Mouse (Mus musculus) liver, embryonic 12.5 days (tissue): ENCODE results near the gene Itgb3. TPM values are rescaled to one million over a fixed set of nuclear protein-coding genes. Genes with fewer than 3 reads are reported as not detected.
"Not testable (repeated sequence)": the region's sequence is repeated elsewhere in the genome, so short reads cannot be mapped to it uniquely, and the experiment has no call there.

Experiments
- ATAC-seq: fragments of 200-750 bp; cut with Nextera tagmentation; 2 replicates; pipeline ENCODE4 v1.8.0; 2017; ENCODE audit warnings: moderate number of reproducible peaks, mild to moderate bottlenecking, moderate library complexity
- H3K27ac ChIP-seq: fragments of 300-500 bp; sonication (generic); 2 replicates; pipeline ENCODE4 v1.5.1; 2016; ENCODE audit warnings: mild to moderate bottlenecking
- H3K27me3 ChIP-seq: fragments of 300-500 bp; sonication (generic); replicated peaks from 2 replicates; pipeline ENCODE4 v1.6.1; 2016; ENCODE audit warnings: mild to moderate bottlenecking, moderate library complexity
- H3K36me3 ChIP-seq: fragments of 300-500 bp; sonication (generic); 2 replicates; pipeline ENCODE4 v1.6.1; 2016; ENCODE audit warnings: mild to moderate bottlenecking, moderate library complexity
- H3K4me1 ChIP-seq: fragments of 300-500 bp; sonication (generic); 2 replicates; pipeline ENCODE4 v1.6.1; 2016
- H3K4me2 ChIP-seq: fragments of 300-500 bp; sonication (generic); 2 replicates; pipeline ENCODE4 v1.6.1; 2016; ENCODE audit warnings: mild to moderate bottlenecking, moderate library complexity
- H3K4me3 ChIP-seq: fragments of 300-500 bp; sonication (generic); 2 replicates; pipeline ENCODE4 v1.5.1; 2016; ENCODE audit warnings: mild to moderate bottlenecking, moderate library complexity
- H3K9ac ChIP-seq: fragments of 300-500 bp; sonication (generic); 2 replicates; pipeline ENCODE4 v1.6.1; 2016; ENCODE audit warnings: mild to moderate bottlenecking, moderate library complexity
- H3K9me3 ChIP-seq: fragments of 300-500 bp; sonication (generic); replicated peaks from 2 replicates; pipeline ENCODE4 v1.6.1; 2016; ENCODE audit warnings: mild to moderate bottlenecking, moderate library complexity
- WGBS: fragments of 180-500 bp; shearing (Covaris S2); methylation state at CpG from one replicate; pipeline ENCODE4 v1.1.7; 2016; ENCODE audit not compliant: insufficient replicate concordance; 5-methylcytosine and 5-hydroxymethylcytosine counted together
- polyA plus RNA-seq: library from polyadenylated mRNA; unstranded; fragments of >200 nt; fragmentation: Nextera tagmentation; extraction: Ambion mirVana; gene quantifications from 2 replicates; pipeline ENCODE4 v1.2.1, GENCODE M21; 2016

Itgb3 gene
- 33.1 and 36.4 TPM in 2 replicates for polyA plus RNA-seq

DNA sequence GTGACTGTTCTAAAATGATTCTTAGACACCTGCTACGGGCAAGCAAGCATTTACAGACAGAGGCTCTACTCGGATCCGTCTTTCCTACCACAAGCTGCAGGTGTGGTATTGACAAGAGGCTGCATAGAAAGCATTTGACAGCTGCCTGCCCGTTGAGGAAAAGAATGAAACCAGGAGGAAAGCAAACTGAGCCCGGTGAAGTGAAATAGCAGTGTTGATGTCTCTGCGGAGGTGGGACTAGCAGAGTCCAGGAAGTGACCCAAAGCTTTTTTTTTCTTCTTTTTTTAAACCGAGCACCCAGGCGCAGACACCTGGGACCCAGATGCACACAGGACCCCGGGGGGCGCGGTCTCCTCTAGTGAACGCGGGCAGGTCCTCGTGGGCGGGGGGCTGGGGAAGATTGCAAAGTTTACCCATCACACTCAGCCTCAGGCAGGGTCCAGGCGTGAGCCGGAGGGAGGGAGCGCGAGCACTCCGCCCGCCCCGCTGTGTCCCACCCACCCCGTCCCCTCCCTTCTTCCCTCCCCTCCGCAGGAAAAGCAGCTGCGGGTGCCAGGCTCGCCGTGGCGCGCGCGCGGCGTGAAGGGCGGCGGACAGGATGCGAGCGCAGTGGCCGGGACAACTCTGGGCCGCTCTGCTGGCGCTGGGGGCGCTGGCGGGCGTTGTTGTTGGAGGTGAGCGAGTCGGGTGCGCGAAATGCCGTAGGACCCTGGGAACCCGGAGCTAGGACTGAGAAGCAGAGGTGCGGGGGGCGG, at the start of gene Itgb3:
Gene Itgb3, plus strand, starts transcription at position 510 of the 755 bp plus-strand sequence.
- Histone ChIP-seq H3K27me3 (peaks cover 82% of the 10 kb centered on the region), H3K4me3 (peak within 1 kb of the TSS; percentile 56), H3K4me1 (peaks cover 29% of the 10 kb centered on the region), H3K36me3 (no peaks in the 10 kb centered on the region), H3K4me2 (peak within 1 kb of the TSS; percentile 79), H3K9me3 (no peaks in the 10 kb centered on the region), H3K27ac (0 out of 2 replicates have a peak within 1 kb of the TSS, but pooled peaks have one; percentile 40), H3K9ac (0 out of 2 replicates have a peak within 1 kb of the TSS, but pooled peaks have one; percentile 13)
- ATAC-seq: peak; percentile 42
- WGBS: under 1% methylated on average over 42 of the region's 51 CpGs

DNA sequence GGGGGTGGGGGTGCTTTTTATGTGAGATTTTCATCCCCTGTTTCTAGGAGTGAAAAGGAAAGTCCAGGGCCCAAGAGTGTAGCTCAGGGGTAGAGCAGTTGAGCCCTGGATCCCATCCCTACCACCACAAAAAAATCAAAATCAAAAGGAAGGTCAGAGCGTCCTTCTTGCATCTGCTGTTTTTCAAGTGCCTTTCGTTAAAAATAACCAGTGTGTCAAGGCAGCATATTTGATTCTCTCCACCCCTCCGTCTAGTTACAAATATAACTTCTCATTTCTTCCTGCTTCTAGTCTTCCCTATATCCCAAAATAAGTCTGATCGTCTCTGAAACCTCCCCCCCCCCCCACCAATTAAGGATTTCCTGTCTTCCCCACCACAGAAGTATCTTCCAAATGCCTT, 49.7 kb upstream of the Itgb3 start:
- ATAC-seq: no peak
- Histone ChIP-seq H3K4me2 (no peak overlapping the region), H3K4me1 (peaks cover 16% of the 10 kb centered on the region), H3K36me3 (no peaks in the 10 kb centered on the region), H3K9me3 (no peaks in the 10 kb centered on the region), H3K9ac (no peak overlapping the region), H3K27me3 (no peaks in the 10 kb centered on the region; the same call in 1 of the 2 replicates), H3K4me3 (no peak overlapping the region), H3K27ac (no peak overlapping the region)
- 49% methylated on average over 4 of the region's 4 CpGs for WGBS

DNA sequence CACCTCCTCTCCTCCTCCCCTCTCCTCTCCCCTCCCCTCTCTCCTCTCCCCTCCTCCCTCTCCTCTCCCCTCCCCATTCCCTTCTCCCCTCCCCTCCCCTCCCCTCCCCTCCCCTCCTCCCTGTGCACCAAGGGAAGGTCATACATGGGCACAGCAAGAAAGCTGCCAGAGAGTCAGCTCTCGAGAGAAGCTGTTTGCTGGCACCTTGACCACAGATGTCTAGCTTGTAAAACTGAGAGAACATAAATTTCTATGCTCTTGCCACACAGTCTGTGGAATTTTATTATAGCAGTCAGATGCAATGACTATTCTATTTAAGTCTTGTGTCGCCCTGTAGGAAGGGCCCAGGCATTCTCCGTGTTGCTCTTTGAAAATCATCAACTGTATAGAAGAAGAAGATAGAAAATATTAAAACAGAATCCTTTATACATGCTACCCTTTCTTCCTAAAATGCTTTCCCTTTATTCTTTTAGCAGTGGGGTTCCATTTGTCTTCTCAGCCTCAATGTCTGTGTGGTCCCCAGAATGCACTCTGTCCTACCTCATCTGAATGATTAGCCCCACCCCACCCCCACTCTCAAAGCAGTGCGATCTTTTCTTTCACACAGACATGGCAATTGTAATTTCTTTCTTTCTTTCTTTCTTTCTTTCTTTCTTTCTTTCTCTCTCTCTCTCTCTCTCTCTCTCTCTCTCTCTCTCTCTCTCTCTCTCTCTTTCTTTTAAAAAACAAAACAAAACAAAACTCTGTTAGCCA, 49.0 kb upstream of the Itgb3 start:
- WGBS: 74% methylated on average over 4 of the region's 4 CpGs
- H3K9ac ChIP-seq: no peak overlapping the region
- no peak overlapping the region for H3K4me3 ChIP-seq
- peaks cover 16% of the 10 kb centered on the region for H3K4me1 ChIP-seq
- no peak overlapping the region for H3K4me2 ChIP-seq
- no peaks in the 10 kb centered on the region for H3K9me3 ChIP-seq
- ATAC-seq: no peak
- H3K36me3 ChIP-seq: no peaks in the 10 kb centered on the region
- no peak overlapping the region for H3K27ac ChIP-seq
- no peaks in the 10 kb centered on the region; the same call in 1 of the 2 replicates for H3K27me3 ChIP-seq

DNA sequence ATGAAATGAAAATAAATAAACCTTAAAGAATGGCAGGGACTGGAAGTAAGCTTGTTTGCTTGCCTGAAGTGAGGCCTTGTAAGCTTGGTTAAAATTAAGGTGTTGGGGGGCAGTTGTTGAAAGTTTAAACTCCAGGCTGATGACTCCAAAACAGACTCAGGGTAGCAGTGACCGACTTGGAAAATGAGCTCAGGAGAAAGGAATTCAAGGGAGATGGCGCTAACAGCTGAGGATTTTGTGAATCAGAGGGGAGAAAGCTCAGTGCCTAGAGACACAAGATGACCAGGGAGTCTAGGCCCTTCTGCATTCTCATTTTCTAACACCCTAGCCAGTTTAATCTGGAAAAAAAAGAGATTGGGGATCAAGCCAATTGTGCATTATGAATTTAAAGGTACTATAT, 46.8 kb upstream of the Itgb3 start:
- Histone ChIP-seq H3K4me1 (peaks cover 12% of the 10 kb centered on the region), H3K4me3 (no peak overlapping the region), H3K27ac (no peak overlapping the region), H3K36me3 (no peaks in the 10 kb centered on the region), H3K9me3 (no peaks in the 10 kb centered on the region), H3K9ac (no peak overlapping the region), H3K27me3 (peaks cover 7% of the 10 kb centered on the region; the same call in 1 of the 2 replicates), H3K4me2 (no peak overlapping the region)
- no peak for ATAC-seq
- 34% methylated on average over 2 of the region's 2 CpGs for WGBS

DNA sequence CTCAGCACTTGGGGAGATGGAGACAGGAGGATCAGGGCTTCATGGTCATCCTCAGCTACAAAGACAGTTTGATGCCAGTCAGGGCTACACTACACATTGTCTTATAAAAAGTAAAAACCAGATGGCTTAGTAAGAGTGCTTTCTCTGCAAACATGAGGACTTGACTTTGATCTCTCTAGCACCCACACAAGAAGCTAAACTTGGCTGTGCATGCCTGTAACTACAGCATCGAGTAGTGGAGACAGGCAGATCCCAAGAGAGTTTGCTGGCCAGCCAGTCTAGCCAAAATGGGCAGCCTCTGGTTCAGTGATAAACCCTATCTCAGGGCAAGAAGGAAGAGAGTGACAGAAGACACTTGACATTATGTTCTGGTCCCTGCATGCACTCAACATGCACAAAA, 44.3 kb upstream of the Itgb3 start:
- WGBS: 55% methylated on average over 1 of the region's 1 CpGs
- ATAC-seq: no peak
- no peaks in the 10 kb centered on the region for H3K4me1 ChIP-seq
- H3K4me2 ChIP-seq: no peak overlapping the region
- peaks cover 7% of the 10 kb centered on the region; the same call in 1 of the 2 replicates for H3K27me3 ChIP-seq
- no peak overlapping the region for H3K4me3 ChIP-seq
- H3K27ac ChIP-seq: no peak overlapping the region
- no peaks in the 10 kb centered on the region for H3K36me3 ChIP-seq
- H3K9me3 ChIP-seq: no peaks in the 10 kb centered on the region
- no peak overlapping the region for H3K9ac ChIP-seq

DNA sequence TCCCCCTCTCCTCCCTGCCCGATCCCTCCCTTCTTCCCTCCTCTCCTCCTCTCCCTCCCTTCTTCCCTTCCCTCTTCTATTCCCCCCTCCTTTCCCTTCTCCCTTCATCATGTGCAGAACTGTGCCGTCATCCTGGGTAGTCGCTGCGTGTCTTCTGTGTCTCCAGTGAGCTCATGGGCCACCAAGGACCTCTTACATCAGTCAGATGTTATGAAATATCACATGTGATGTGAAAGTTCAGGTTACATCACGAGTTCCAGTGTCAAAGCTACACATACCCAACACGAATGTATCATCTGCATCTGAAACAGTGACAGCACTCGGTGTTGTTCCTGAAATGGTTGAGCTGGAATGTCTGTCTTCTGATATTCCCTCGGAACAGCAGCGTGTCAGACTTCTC, 42.6 kb upstream of the Itgb3 start:
- Histone ChIP-seq H3K4me1 (0 out of 2 replicates have a peak, but pooled peaks cover 5% of the 10 kb centered on the region), H3K9me3 (no peaks in the 10 kb centered on the region; the same call in 1 of the 2 replicates), H3K27me3 (peaks cover 7% of the 10 kb centered on the region), H3K9ac (no peak overlapping the region), H3K27ac (no peak overlapping the region), H3K4me2 (no peak overlapping the region), H3K4me3 (no peak overlapping the region), H3K36me3 (no peaks in the 10 kb centered on the region)
- ATAC-seq: no peak
- WGBS: 73% methylated on average over 9 of the region's 9 CpGs

DNA sequence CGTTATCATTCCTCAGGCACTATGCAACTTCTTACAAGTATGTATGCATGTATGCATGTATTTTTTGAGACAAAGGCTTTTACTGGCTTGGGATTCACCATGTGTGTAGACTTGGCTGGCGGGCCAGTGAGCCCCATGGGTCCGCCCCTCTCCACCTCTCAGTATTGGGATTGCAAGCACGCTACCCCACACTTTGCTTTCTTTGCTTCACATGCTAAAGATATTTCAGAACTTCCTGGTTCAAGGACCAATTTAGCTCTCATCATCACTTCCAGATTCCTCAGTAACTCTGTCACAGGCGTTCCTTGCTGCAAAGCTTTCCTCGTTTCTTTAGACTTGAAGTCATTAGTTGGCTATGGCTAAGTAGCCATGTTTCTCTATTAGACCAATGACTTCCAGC, 41.7 kb upstream of the Itgb3 start:
- no peaks in the 10 kb centered on the region for H3K36me3 ChIP-seq
- no peak overlapping the region for H3K9ac ChIP-seq
- H3K9me3 ChIP-seq: no peaks in the 10 kb centered on the region; the same call in 1 of the 2 replicates
- no peak overlapping the region for H3K4me3 ChIP-seq
- no peak for ATAC-seq
- H3K27me3 ChIP-seq: peaks cover 8% of the 10 kb centered on the region
- H3K4me2 ChIP-seq: no peak overlapping the region
- 73% methylated on average over 6 of the region's 6 CpGs for WGBS
- H3K27ac ChIP-seq: no peak overlapping the region
- peaks cover 14% of the 10 kb centered on the region for H3K4me1 ChIP-seq

DNA sequence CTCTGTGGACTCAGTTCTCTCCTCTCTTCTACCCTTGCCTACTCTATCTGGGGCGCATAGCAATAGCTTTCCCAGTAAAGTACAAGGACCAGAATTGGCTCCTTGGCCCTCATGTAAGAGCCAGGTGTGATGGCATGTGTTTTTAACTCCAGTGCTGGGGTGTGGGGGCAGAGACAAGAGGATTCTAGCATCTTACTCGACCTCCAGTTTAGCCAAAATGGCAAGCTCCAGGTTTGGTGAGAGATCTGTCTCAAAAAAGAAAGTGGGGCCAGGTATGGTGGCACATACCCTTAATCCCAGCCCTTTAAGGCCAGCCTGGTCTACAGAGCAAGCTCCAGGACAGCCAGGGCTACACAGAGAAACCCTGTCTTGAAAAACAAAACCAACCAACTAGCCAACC, 41.0 kb upstream of the Itgb3 start:
- no peaks in the 10 kb centered on the region; the same call in 1 of the 2 replicates for H3K9me3 ChIP-seq
- no peak overlapping the region for H3K4me3 ChIP-seq
- H3K36me3 ChIP-seq: no peaks in the 10 kb centered on the region
- H3K27ac ChIP-seq: no peak overlapping the region
- H3K27me3 ChIP-seq: peaks cover 10% of the 10 kb centered on the region
- no peak overlapping the region for H3K4me2 ChIP-seq
- no peak for ATAC-seq
- 63% methylated on average over 2 of the region's 2 CpGs for WGBS
- peaks cover 21% of the 10 kb centered on the region for H3K4me1 ChIP-seq
- H3K9ac ChIP-seq: no peak overlapping the region

DNA sequence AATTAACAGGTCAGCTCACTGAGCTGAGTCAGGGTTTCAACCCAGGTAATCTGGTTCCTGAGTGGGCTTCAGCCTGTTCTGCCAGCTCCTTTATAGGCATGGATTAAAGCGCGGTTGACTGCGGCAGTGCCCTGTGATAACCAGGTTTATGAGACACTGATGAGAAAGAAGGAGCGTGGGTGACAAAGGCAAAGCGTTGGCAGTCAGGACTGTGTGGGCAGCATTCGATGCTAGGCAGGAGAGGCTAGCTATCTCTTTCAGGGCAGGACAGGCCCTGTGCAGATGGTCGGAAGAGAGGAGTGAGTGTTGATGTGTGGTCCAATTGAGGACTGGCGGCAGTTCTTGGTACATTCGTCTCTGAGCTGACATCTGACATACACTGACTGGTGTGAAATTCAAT, 40.1 kb upstream of the Itgb3 start:
- H3K27ac ChIP-seq: no peak overlapping the region
- peaks cover 23% of the 10 kb centered on the region for H3K4me1 ChIP-seq
- 80% methylated on average over 9 of the region's 9 CpGs for WGBS

DNA sequence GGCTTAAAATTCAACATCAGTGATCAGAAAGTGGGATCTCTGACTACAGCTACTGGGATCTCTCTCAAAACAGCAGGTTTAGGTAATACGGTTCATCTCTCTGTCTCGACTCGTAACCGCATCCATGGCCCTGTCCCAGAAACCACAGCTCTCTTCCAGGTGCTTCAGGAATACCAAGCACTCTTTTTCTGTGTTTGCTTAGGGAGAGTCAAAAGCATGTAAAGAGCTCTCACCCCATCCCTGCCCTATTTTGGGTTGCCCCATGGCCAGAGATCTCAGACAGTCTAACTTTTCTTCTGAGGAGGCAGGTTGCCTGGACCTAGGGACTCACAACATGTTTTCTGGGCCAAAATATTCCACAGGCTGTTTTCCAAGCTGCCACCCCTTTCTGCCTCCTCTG, 39.5 kb upstream of the Itgb3 start:
- 83% methylated on average over 4 of the region's 4 CpGs for WGBS
- no peak for ATAC-seq
- H3K9me3 ChIP-seq: no peaks in the 10 kb centered on the region; the same call in 1 of the 2 replicates
- no peak overlapping the region for H3K27ac ChIP-seq
- no peaks in the 10 kb centered on the region for H3K36me3 ChIP-seq
- H3K4me1 ChIP-seq: peaks cover 23% of the 10 kb centered on the region
- peaks cover 25% of the 10 kb centered on the region for H3K27me3 ChIP-seq
- H3K4me3 ChIP-seq: no peak overlapping the region
- no peak overlapping the region for H3K4me2 ChIP-seq
- H3K9ac ChIP-seq: no peak overlapping the region

More for the DNA sequence above, 40.1 kb upstream of the Itgb3 start:
- Histone ChIP-seq H3K9me3 (no peaks in the 10 kb centered on the region; the same call in 1 of the 2 replicates), H3K36me3 (no peaks in the 10 kb centered on the region), H3K4me3 (no peak overlapping the region), H3K4me2 (no peak overlapping the region), H3K27me3 (peaks cover 19% of the 10 kb centered on the region), H3K9ac (no peak overlapping the region)
- ATAC-seq: no peak

DNA sequence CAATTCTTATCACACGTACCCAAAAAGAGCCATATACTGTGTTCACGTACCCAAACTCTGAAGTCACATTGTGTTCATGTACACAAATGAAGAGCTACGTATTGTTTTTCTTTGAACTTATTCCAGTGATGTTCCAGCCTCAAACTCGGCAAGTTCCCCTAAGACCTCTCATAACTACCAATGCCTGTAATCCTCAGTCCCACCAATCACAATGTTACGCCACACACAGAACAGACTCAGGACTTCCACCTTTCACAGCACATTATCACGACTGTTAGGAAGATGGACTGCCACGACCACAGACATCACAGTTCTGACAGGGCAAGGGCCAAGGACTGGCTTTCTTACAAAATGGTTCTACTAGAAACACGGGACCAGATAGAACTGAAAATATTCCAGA, 37.3 kb upstream of the Itgb3 start:
- not testable (repeated sequence) for H3K27ac ChIP-seq, ATAC-seq, H3K36me3 ChIP-seq, H3K4me3 ChIP-seq, H3K9me3 ChIP-seq, H3K9ac ChIP-seq
- Histone ChIP-seq H3K4me2 (peak overlapping the region; percentile 81), H3K27me3 (peaks cover 22% of the 10 kb centered on the region), H3K4me1 (peaks cover 23% of the 10 kb centered on the region)
- 32% methylated on average over 8 of the region's 8 CpGs for WGBS

DNA sequence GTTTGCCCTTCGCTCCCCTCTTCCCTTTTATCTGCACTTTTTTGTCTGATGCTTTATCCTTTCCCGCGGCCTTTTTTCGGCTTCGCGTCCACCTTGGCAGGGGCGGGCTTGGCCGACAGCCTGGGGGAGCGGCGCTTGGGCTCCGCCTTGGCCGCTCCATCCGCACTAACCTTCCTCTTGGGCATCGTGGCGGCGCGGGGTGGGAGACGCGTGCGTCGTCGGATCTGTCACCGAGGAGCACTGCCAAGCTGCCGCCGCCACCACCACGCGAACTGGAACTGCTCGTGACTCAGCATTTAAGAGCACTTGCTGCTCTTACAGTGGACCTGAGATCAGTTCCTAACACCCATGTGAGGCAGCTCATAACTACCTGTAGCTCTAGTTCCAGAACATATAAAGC, 36.4 kb upstream of the Itgb3 start:
- Histone ChIP-seq H3K4me3 (peak overlapping the region; percentile 54), H3K4me2 (peak overlapping the region; percentile 81), H3K4me1 (peaks cover 23% of the 10 kb centered on the region), H3K27me3 (peaks cover 21% of the 10 kb centered on the region), H3K9ac (peak overlapping the region; percentile 47; the same call in 1 of the 2 replicates)
- not testable (repeated sequence) for H3K36me3 ChIP-seq, H3K9me3 ChIP-seq, H3K27ac ChIP-seq
- WGBS: 4% methylated on average over 28 of the region's 28 CpGs
- ATAC-seq: peak; percentile 79
